Mouse (Mus musculus) testis, postnatal 10 days (tissue): ENCODE data around the gene Gm5861.
"Not testable (repeated sequence)": the region's sequence is repeated elsewhere in the genome, so short reads cannot be mapped to it uniquely, and the experiment has no call there.

Source experiments
- DNase-seq: peaks from one replicate; pipeline ENCODE4 v3.0.0; 2021; ENCODE audit warnings: low spot score

Gm5861 gene

GRCm38 (mm10) chr5:11182772-11183171 is at the start of gene Gm5861:
TSS of gene Gm5861 (plus strand) at chr5:11183072.
- DNase-seq: not testable (repeated sequence)

GRCm38 (mm10) chr5:11138031-11138430 is 44.8 kb upstream of the Gm5861 start:
- peak; percentile 39 for DNase-seq
